Mouse (Mus musculus) midbrain, embryonic 16.5 days (tissue): ENCODE data around the gene Ncoa6. TPM values are rescaled to one million over a fixed set of nuclear protein-coding genes. Genes with fewer than 3 reads are reported as not detected.

Experiments used
- ATAC-seq: fragments of 200-750 bp; cut with Nextera tagmentation; 2 replicates; pipeline ENCODE4 v1.8.0; 2017; ENCODE audit warnings: moderate TSS enrichment
- H3K27ac ChIP-seq: fragments of 300-500 bp; sonication (generic); 2 replicates; pipeline ENCODE4 v1.5.1; 2014; ENCODE audit warnings: mild to moderate bottlenecking, low read length, mixed read lengths
- H3K27me3 ChIP-seq: fragments of 300-500 bp; sonication (generic); 2 replicates; pipeline ENCODE4 v1.6.1; 2014; ENCODE audit warnings: low read depth, low read length, mixed read lengths; ENCODE audit not compliant: control insufficient read depth, insufficient read depth
- H3K36me3 ChIP-seq: fragments of 300-500 bp; sonication (generic); 2 replicates; pipeline ENCODE4 v1.6.1; 2014; ENCODE audit warnings: mild to moderate bottlenecking, low read length, moderate library complexity, mixed read lengths; ENCODE audit not compliant: control insufficient read depth, insufficient read depth
- H3K4me1 ChIP-seq: fragments of 300-500 bp; sonication (generic); 2 replicates; pipeline ENCODE4 v1.6.1; 2014; ENCODE audit warnings: mild to moderate bottlenecking, low read length, mixed read lengths; ENCODE audit not compliant: control insufficient read depth, insufficient read depth
- H3K4me2 ChIP-seq: fragments of 300-500 bp; sonication (generic); 2 replicates; pipeline ENCODE4 v1.6.1; 2014; ENCODE audit warnings: mild to moderate bottlenecking, low read length, mixed read lengths
- H3K4me3 ChIP-seq: fragments of 300-500 bp; sonication (generic); 2 replicates; pipeline ENCODE4 v1.5.1; 2014; ENCODE audit warnings: low read depth, mild to moderate bottlenecking, low read length, moderate library complexity, mixed read lengths
- H3K9ac ChIP-seq: fragments of 300-500 bp; sonication (generic); 2 replicates; pipeline ENCODE4 v1.6.1; 2014; ENCODE audit warnings: low read depth, low read length, mixed read lengths
- H3K9me3 ChIP-seq: fragments of 300-500 bp; sonication (generic); replicated peaks from 2 replicates; pipeline ENCODE4 v1.6.1; 2014; ENCODE audit warnings: mild to moderate bottlenecking, low read length, mixed read lengths; ENCODE audit not compliant: control insufficient read depth, poor library complexity, severe bottlenecking
- WGBS: fragments of 180-500 bp; shearing (Covaris S2); extraction: QIAGEN DNeasy Blood & Tissue Kit; methylation state at CpG from one replicate; pipeline ENCODE4 v1.1.7; 2014; 5-methylcytosine and 5-hydroxymethylcytosine counted together
- polyA plus RNA-seq: library from polyadenylated mRNA; unstranded; fragments of >200 nt; fragmentation: Nextera tagmentation; extraction: Ambion mirVana; gene quantifications from 2 replicates; pipeline ENCODE4 v1.2.1, GENCODE M21; 2015

Ncoa6 gene
- polyA plus RNA-seq, 1 experiment from 2014 or later: 22.7 TPM

- WGBS: 94% methylated on average over 2 of the region's 2 CpGs
- Histone ChIP-seq H3K27me3 (no peaks in the 10 kb centered on the region), H3K4me2 (no peak overlapping the region), H3K27ac (no peak overlapping the region), H3K9ac (no peak overlapping the region), H3K9me3 (no peaks in the 10 kb centered on the region), H3K4me3 (no peak overlapping the region), H3K4me1 (peaks cover 32% of the 10 kb centered on the region), H3K36me3 (peaks cover 22% of the 10 kb centered on the region)
- no peak for ATAC-seq
Observed at GRCm38 (mm10) chr2:155388573-155388972, 85.1 kb downstream of the Ncoa6 start.

GRCm38 (mm10) chr2:155387052-155387451, 86.6 kb downstream of the Ncoa6 start:
- Histone ChIP-seq H3K9ac (peak overlapping the region; percentile 12; the same call in 1 of the 2 replicates), H3K36me3 (peaks cover 22% of the 10 kb centered on the region)
- 58% methylated on average over 4 of the region's 4 CpGs for WGBS

GRCm38 (mm10) chr2:155386534-155386899, 87.2 kb downstream of the Ncoa6 start:
- peaks cover 44% of the 10 kb centered on the region for H3K4me1 ChIP-seq

More at GRCm38 (mm10) chr2:155387052-155387451, 86.6 kb downstream of the Ncoa6 start:
- ATAC-seq: no peak
- no peaks in the 10 kb centered on the region for H3K9me3 ChIP-seq
- H3K4me1 ChIP-seq: peaks cover 44% of the 10 kb centered on the region
- H3K4me3 ChIP-seq: no peak overlapping the region
- H3K27me3 ChIP-seq: no peaks in the 10 kb centered on the region
- no peak overlapping the region for H3K27ac ChIP-seq
- no peak overlapping the region for H3K4me2 ChIP-seq

GRCm38 (mm10) chr2:155385731-155386533, 87.8 kb downstream of the Ncoa6 start:
- H3K4me3 ChIP-seq: no peak overlapping the region
- peak overlapping the region; percentile 38; the same call in 1 of the 2 replicates for H3K27ac ChIP-seq

More at GRCm38 (mm10) chr2:155386534-155386899, 87.2 kb downstream of the Ncoa6 start:
- Histone ChIP-seq H3K9ac (peak overlapping the region; percentile 52; the same call in 1 of the 2 replicates), H3K27ac (peak overlapping the region; percentile 38; the same call in 1 of the 2 replicates), H3K4me3 (no peak overlapping the region), H3K36me3 (peaks cover 22% of the 10 kb centered on the region), H3K27me3 (no peaks in the 10 kb centered on the region), H3K4me2 (peak overlapping the region; percentile 25; the same call in 1 of the 2 replicates), H3K9me3 (no peaks in the 10 kb centered on the region)
- no peak for ATAC-seq
- 12% methylated on average over 26 of the region's 27 CpGs for WGBS

GRCm38 (mm10) chr2:155385090-155385489, 88.6 kb downstream of the Ncoa6 start:
- Histone ChIP-seq H3K9ac (peak overlapping the region; percentile 57), H3K4me2 (peak overlapping the region; percentile 37), H3K9me3 (no peaks in the 10 kb centered on the region), H3K27ac (no peak overlapping the region), H3K36me3 (peaks cover 20% of the 10 kb centered on the region), H3K4me1 (peaks cover 53% of the 10 kb centered on the region), H3K27me3 (no peaks in the 10 kb centered on the region), H3K4me3 (no peak overlapping the region)
- no peak for ATAC-seq
- 24% methylated on average over 7 of the region's 7 CpGs for WGBS

More at GRCm38 (mm10) chr2:155385731-155386533, 87.8 kb downstream of the Ncoa6 start:
- peaks cover 20% of the 10 kb centered on the region for H3K36me3 ChIP-seq
- peaks cover 44% of the 10 kb centered on the region for H3K4me1 ChIP-seq
- no peaks in the 10 kb centered on the region for H3K27me3 ChIP-seq
- no peak for ATAC-seq
- no peaks in the 10 kb centered on the region for H3K9me3 ChIP-seq
- H3K9ac ChIP-seq: peak overlapping the region; percentile 57
- peak overlapping the region; percentile 37 for H3K4me2 ChIP-seq
- 46% methylated on average over 18 of the region's 18 CpGs for WGBS

- ATAC-seq: no peak
- Histone ChIP-seq H3K9ac (peak overlapping the region; percentile 98), H3K27me3 (no peaks in the 10 kb centered on the region; the same call in 1 of the 2 replicates), H3K9me3 (no peaks in the 10 kb centered on the region), H3K4me1 (peaks cover 54% of the 10 kb centered on the region), H3K27ac (peak overlapping the region; percentile 100), H3K36me3 (peaks cover 11% of the 10 kb centered on the region), H3K4me2 (peak overlapping the region; percentile 70), H3K4me3 (peak overlapping the region; percentile 88)
- 80% methylated on average over 2 of the region's 2 CpGs for WGBS
Observed at GRCm38 (mm10) chr2:155382791-155383438, 90.8 kb downstream of the Ncoa6 start.

GRCm38 (mm10) chr2:155382332-155382700, 91.4 kb downstream of the Ncoa6 start:
- H3K27ac ChIP-seq: peak overlapping the region; percentile 100
- peaks cover 7% of the 10 kb centered on the region for H3K36me3 ChIP-seq
- H3K9me3 ChIP-seq: no peaks in the 10 kb centered on the region
- H3K4me2 ChIP-seq: peak overlapping the region; percentile 70
- peak overlapping the region; percentile 88 for H3K4me3 ChIP-seq
- peak overlapping the region; percentile 98 for H3K9ac ChIP-seq
- peaks cover 54% of the 10 kb centered on the region for H3K4me1 ChIP-seq
- WGBS: 19% methylated on average over 6 of the region's 6 CpGs
- ATAC-seq: peak; percentile 36
- H3K27me3 ChIP-seq: no peaks in the 10 kb centered on the region; the same call in 1 of the 2 replicates

- Histone ChIP-seq H3K36me3 (peaks cover 4% of the 10 kb centered on the region; the same call in 1 of the 2 replicates), H3K4me1 (peaks cover 51% of the 10 kb centered on the region), H3K27me3 (no peaks in the 10 kb centered on the region; the same call in 1 of the 2 replicates), H3K9me3 (no peaks in the 10 kb centered on the region), H3K4me3 (peak overlapping the region; percentile 88), H3K9ac (peak overlapping the region; percentile 98), H3K4me2 (peak overlapping the region; percentile 76), H3K27ac (peak overlapping the region; percentile 100)
- under 1% methylated on average over 63 of the region's 68 CpGs for WGBS
- peak; percentile 93 for ATAC-seq
Observed at GRCm38 (mm10) chr2:155381643-155382331, 91.9 kb downstream of the Ncoa6 start.
